Mouse (Mus musculus) midbrain, embryonic 11.5 days (tissue): ENCODE measurements around the gene Schip1. TPM values are rescaled to one million over a fixed set of nuclear protein-coding genes. Genes with fewer than 3 reads are reported as not detected.

ENCODE experiments used
- ATAC-seq: fragments of 200-750 bp; cut with Nextera tagmentation; 2 replicates; pipeline ENCODE4 v1.8.0; 2017; ENCODE audit warnings: moderate TSS enrichment, moderate library complexity; ENCODE audit not compliant: low FRiP score
- DNase-seq: peaks from one replicate; pipeline ENCODE4 v3.0.0; 2015; ENCODE audit warnings: low spot score; ENCODE audit errors: missing footprints
- H3K27ac ChIP-seq: fragments of 300-500 bp; sonication (generic); 2 replicates; pipeline ENCODE4 v1.5.1; 2014; ENCODE audit warnings: low read depth, low read length
- H3K27me3 ChIP-seq: fragments of 300-500 bp; sonication (generic); 2 replicates; pipeline ENCODE4 v1.6.1; 2014; ENCODE audit warnings: mild to moderate bottlenecking, low read length, moderate library complexity, mixed read lengths; ENCODE audit not compliant: control insufficient read depth, insufficient read depth
- H3K36me3 ChIP-seq: fragments of 300-500 bp; sonication (generic); 2 replicates; pipeline ENCODE4 v1.6.1; 2014; ENCODE audit warnings: mild to moderate bottlenecking, low read length, moderate library complexity, mixed read lengths; ENCODE audit not compliant: control insufficient read depth, insufficient read depth
- H3K4me1 ChIP-seq: fragments of 300-500 bp; sonication (generic); 2 replicates; pipeline ENCODE4 v1.6.1; 2014; ENCODE audit warnings: low read length; ENCODE audit not compliant: control insufficient read depth, insufficient read depth
- H3K4me2 ChIP-seq: fragments of 300-500 bp; sonication (generic); 2 replicates; pipeline ENCODE4 v1.6.1; 2014; ENCODE audit warnings: mild to moderate bottlenecking, moderate library complexity
- H3K4me3 ChIP-seq: fragments of 300-500 bp; sonication (generic); 2 replicates; pipeline ENCODE4 v1.5.1; 2014; ENCODE audit warnings: low read depth, low read length
- H3K9ac ChIP-seq: fragments of 300-500 bp; sonication (generic); 2 replicates; pipeline ENCODE4 v1.6.1; 2014; ENCODE audit warnings: low read length
- H3K9me3 ChIP-seq: fragments of 300-500 bp; sonication (generic); 2 replicates; pipeline ENCODE4 v1.6.1; 2016; ENCODE audit warnings: low read length; ENCODE audit not compliant: control insufficient read depth
- WGBS: fragments of 180-500 bp; shearing (Covaris S2); extraction: QIAGEN DNeasy Blood & Tissue Kit; methylation state at CpG from one replicate; pipeline ENCODE4 v1.1.7; 2014; 5-methylcytosine and 5-hydroxymethylcytosine counted together
- polyA plus RNA-seq: library from polyadenylated mRNA; unstranded; fragments of >200 nt; fragmentation: Nextera tagmentation; extraction: Ambion mirVana; gene quantifications from 2 replicates; pipeline ENCODE4 v1.2.1, GENCODE M21; 2014

The Schip1 gene
- polyA plus RNA-seq, 1 experiment from 2014 or later = 83.1 TPM

GRCm38 (mm10) chr3:68476336-68476735 is 411.7 kb downstream of the Schip1 start:
- Histone ChIP-seq H3K36me3 (no peaks in the 10 kb centered on the region), H3K4me2 (no peak overlapping the region), H3K9ac (no peak overlapping the region), H3K9me3 (no peaks in the 10 kb centered on the region), H3K27me3 (no peaks in the 10 kb centered on the region), H3K4me3 (no peak overlapping the region), H3K4me1 (peaks cover 4% of the 10 kb centered on the region; the same call in 1 of the 2 replicates), H3K27ac (no peak overlapping the region)
- 91% methylated on average over 7 of the region's 7 CpGs for WGBS
- DNase-seq (peak; percentile 8), ATAC-seq (no peak)

- WGBS = 46% methylated on average over 2 of the region's 2 CpGs
- no peak overlapping the region for H3K4me3 ChIP-seq
- H3K36me3 ChIP-seq = no peaks in the 10 kb centered on the region
- no peak overlapping the region for H3K9ac ChIP-seq
- H3K27me3 ChIP-seq = no peaks in the 10 kb centered on the region
- H3K9me3 ChIP-seq = no peaks in the 10 kb centered on the region
- no peak overlapping the region for H3K4me2 ChIP-seq
- no peak overlapping the region for H3K27ac ChIP-seq
- no peak for ATAC-seq
- no peak for DNase-seq
- peaks cover 4% of the 10 kb centered on the region; the same call in 1 of the 2 replicates for H3K4me1 ChIP-seq
These were observed 412.9 kb downstream of the Schip1 start for GRCm38 (mm10) chr3:68477478-68477877.

GRCm38 (mm10) chr3:68479266-68479665 is 414.7 kb downstream of the Schip1 start:
- Histone ChIP-seq H3K4me2 (no peak overlapping the region), H3K36me3 (no peaks in the 10 kb centered on the region), H3K27ac (no peak overlapping the region), H3K4me1 (peaks cover 4% of the 10 kb centered on the region; the same call in 1 of the 2 replicates), H3K4me3 (no peak overlapping the region), H3K27me3 (no peaks in the 10 kb centered on the region), H3K9me3 (no peaks in the 10 kb centered on the region), H3K9ac (no peak overlapping the region)
- WGBS = 92% methylated on average over 6 of the region's 6 CpGs
- ATAC-seq = no peak
- peak; percentile 69 for DNase-seq

GRCm38 (mm10) chr3:68483517-68483916 is 418.9 kb downstream of the Schip1 start:
- no peak overlapping the region for H3K27ac ChIP-seq
- H3K9me3 ChIP-seq = no peaks in the 10 kb centered on the region
- WGBS = 88% methylated on average over 3 of the region's 3 CpGs
- H3K27me3 ChIP-seq = no peaks in the 10 kb centered on the region
- no peak overlapping the region for H3K9ac ChIP-seq
- H3K36me3 ChIP-seq = no peaks in the 10 kb centered on the region
- H3K4me3 ChIP-seq = no peak overlapping the region
- ATAC-seq (no peak), DNase-seq (no peak)
- H3K4me2 ChIP-seq = no peak overlapping the region
- H3K4me1 ChIP-seq = no peaks in the 10 kb centered on the region

GRCm38 (mm10) chr3:68484021-68484420 is 419.4 kb downstream of the Schip1 start:
- Histone ChIP-seq H3K36me3 (no peaks in the 10 kb centered on the region), H3K27ac (no peak overlapping the region), H3K9me3 (no peaks in the 10 kb centered on the region), H3K4me2 (no peak overlapping the region), H3K4me1 (no peaks in the 10 kb centered on the region), H3K9ac (no peak overlapping the region), H3K4me3 (no peak overlapping the region), H3K27me3 (no peaks in the 10 kb centered on the region)
- ATAC-seq (no peak), DNase-seq (peak; percentile 56)
- 91% methylated on average over 9 of the region's 9 CpGs for WGBS

- no peaks in the 10 kb centered on the region for H3K27me3 ChIP-seq
- no peak for ATAC-seq
- H3K4me3 ChIP-seq = no peak overlapping the region
- no peak overlapping the region for H3K9ac ChIP-seq
- no peaks in the 10 kb centered on the region for H3K4me1 ChIP-seq
- no peak overlapping the region for H3K27ac ChIP-seq
- WGBS = 91% methylated on average over 4 of the region's 4 CpGs
- no peaks in the 10 kb centered on the region for H3K9me3 ChIP-seq
- H3K36me3 ChIP-seq = no peaks in the 10 kb centered on the region
- H3K4me2 ChIP-seq = no peak overlapping the region
- peak; percentile 28 for DNase-seq
These were observed 420.0 kb downstream of the Schip1 start for GRCm38 (mm10) chr3:68484561-68484960.

GRCm38 (mm10) chr3:68487621-68488020 is 423.0 kb downstream of the Schip1 start:
- ATAC-seq (no peak), DNase-seq (no peak)
- no peak overlapping the region for H3K27ac ChIP-seq
- H3K27me3 ChIP-seq = peaks cover 3% of the 10 kb centered on the region; the same call in 1 of the 2 replicates
- H3K9ac ChIP-seq = no peak overlapping the region
- H3K4me2 ChIP-seq = no peak overlapping the region
- no peaks in the 10 kb centered on the region for H3K4me1 ChIP-seq
- WGBS = 64% methylated on average over 1 of the region's 1 CpGs
- no peaks in the 10 kb centered on the region for H3K36me3 ChIP-seq
- no peak overlapping the region for H3K4me3 ChIP-seq
- H3K9me3 ChIP-seq = no peaks in the 10 kb centered on the region

GRCm38 (mm10) chr3:68488316-68488715 is 423.7 kb downstream of the Schip1 start:
- no peak for ATAC-seq
- WGBS = 79% methylated on average over 5 of the region's 5 CpGs
- Histone ChIP-seq H3K27me3 (peaks cover 9% of the 10 kb centered on the region; the same call in 1 of the 2 replicates), H3K4me1 (peaks cover 4% of the 10 kb centered on the region; the same call in 1 of the 2 replicates), H3K4me3 (no peak overlapping the region), H3K9ac (no peak overlapping the region), H3K36me3 (no peaks in the 10 kb centered on the region), H3K27ac (no peak overlapping the region), H3K4me2 (no peak overlapping the region), H3K9me3 (no peaks in the 10 kb centered on the region)
- no peak for DNase-seq

GRCm38 (mm10) chr3:68491516-68491915 is 426.9 kb downstream of the Schip1 start:
- peaks cover 11% of the 10 kb centered on the region for H3K4me1 ChIP-seq

More at GRCm38 (mm10) chr3:68491516-68491915, 426.9 kb downstream of the Schip1 start:
- DNase-seq (no peak), ATAC-seq (no peak)
- Histone ChIP-seq H3K27me3 (peaks cover 9% of the 10 kb centered on the region; the same call in 1 of the 2 replicates), H3K9me3 (no peaks in the 10 kb centered on the region), H3K4me2 (no peak overlapping the region), H3K9ac (no peak overlapping the region), H3K27ac (no peak overlapping the region), H3K36me3 (no peaks in the 10 kb centered on the region), H3K4me3 (no peak overlapping the region)
- 63% methylated on average over 6 of the region's 6 CpGs for WGBS
